Mouse (Mus musculus) forebrain, embryonic 16.5 days (tissue): ENCODE data around the gene Smc1b. TPM values are rescaled to one million over a fixed set of nuclear protein-coding genes. Genes with fewer than 3 reads are reported as not detected.

Experiments used
- ATAC-seq: fragments of 200-750 bp; cut with Nextera tagmentation; 2 replicates; pipeline ENCODE4 v1.8.0; 2017; ENCODE audit warnings: mild to moderate bottlenecking, moderate library complexity
- H3K27ac ChIP-seq: fragments of 300-500 bp; sonication (generic); 2 replicates; pipeline ENCODE4 v1.5.1; 2014; ENCODE audit warnings: low read length, control low read depth
- H3K27me3 ChIP-seq: fragments of 300-500 bp; sonication (generic); replicated peaks from 2 replicates; pipeline ENCODE4 v1.6.1; 2014; ENCODE audit warnings: low read length; ENCODE audit not compliant: control insufficient read depth, insufficient read depth
- H3K36me3 ChIP-seq: fragments of 300-500 bp; sonication (generic); 2 replicates; pipeline ENCODE4 v1.6.1; 2014; ENCODE audit not compliant: control insufficient read depth, insufficient read depth
- H3K4me1 ChIP-seq: fragments of 300-500 bp; sonication (generic); replicated peaks from 2 replicates; pipeline ENCODE4 v1.6.1; 2014; ENCODE audit warnings: low read length; ENCODE audit not compliant: control insufficient read depth, insufficient read depth
- H3K4me2 ChIP-seq: fragments of 300-500 bp; sonication (generic); 2 replicates; pipeline ENCODE4 v1.6.1; 2014; ENCODE audit warnings: mild to moderate bottlenecking, low read length, control low read depth
- H3K4me3 ChIP-seq: fragments of 300-500 bp; sonication (generic); replicated peaks from 2 replicates; pipeline ENCODE4 v1.5.1; 2014; ENCODE audit warnings: mild to moderate bottlenecking, low read length, control low read depth
- H3K9ac ChIP-seq: fragments of 300-500 bp; sonication (generic); replicated peaks from 2 replicates; pipeline ENCODE4 v1.6.1; 2014; ENCODE audit warnings: low read depth, low read length, control low read depth
- H3K9me3 ChIP-seq: fragments of 300-500 bp; sonication (generic); 2 replicates; pipeline ENCODE4 v1.6.1; 2016; ENCODE audit warnings: low read length; ENCODE audit not compliant: control insufficient read depth
- WGBS: fragments of 180-500 bp; shearing (Covaris S2); extraction: QIAGEN DNeasy Blood & Tissue Kit; methylation state at CpG from one replicate; pipeline ENCODE4 v1.1.7; 2014; 5-methylcytosine and 5-hydroxymethylcytosine counted together
- polyA plus RNA-seq: library from polyadenylated mRNA; unstranded; fragments of >200 nt; fragmentation: Nextera tagmentation; extraction: Ambion mirVana; gene quantifications from 2 replicates; pipeline ENCODE4 v1.2.1, GENCODE M21; 2015

The Smc1b gene
- polyA plus RNA-seq, 1 experiment from 2014 or later: 0.54 TPM

DNA sequence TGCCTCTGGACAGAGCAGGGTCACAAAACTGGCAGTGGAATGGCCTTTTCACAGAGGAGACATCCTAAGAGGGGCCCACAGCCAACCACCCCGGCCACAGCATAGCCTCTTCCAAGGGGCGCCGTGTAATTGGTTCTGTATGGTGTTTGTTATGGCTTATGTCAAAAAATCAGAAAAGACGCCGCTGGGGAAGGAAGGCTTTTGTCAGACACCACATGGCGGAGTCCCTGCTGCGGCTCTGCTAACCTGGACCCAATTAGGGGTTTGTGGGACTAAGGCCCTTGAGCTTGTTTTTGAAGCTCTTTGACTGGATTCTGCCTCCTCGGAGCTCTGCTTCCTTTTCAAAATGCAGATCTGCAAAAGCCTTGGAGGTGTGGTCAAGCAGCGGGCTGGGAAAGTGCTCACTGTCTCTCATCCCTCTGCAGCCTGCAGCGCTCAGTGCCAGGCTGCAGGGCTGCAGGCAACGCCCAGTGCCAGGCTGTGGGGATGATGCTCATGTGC lies 34.7 kb upstream of the Smc1b start:
- Histone ChIP-seq H3K36me3 (no peaks in the 10 kb centered on the region), H3K4me3 (no peak overlapping the region), H3K9ac (no peak overlapping the region), H3K4me1 (peaks cover 13% of the 10 kb centered on the region), H3K27ac (peak overlapping the region; percentile 3), H3K4me2 (peak overlapping the region; percentile 12; the same call in 1 of the 2 replicates), H3K27me3 (no peaks in the 10 kb centered on the region), H3K9me3 (no peaks in the 10 kb centered on the region)
- ATAC-seq: peak; percentile 67; the same call in 1 of the 2 replicates
- 3% methylated on average over 11 of the region's 11 CpGs for WGBS

DNA sequence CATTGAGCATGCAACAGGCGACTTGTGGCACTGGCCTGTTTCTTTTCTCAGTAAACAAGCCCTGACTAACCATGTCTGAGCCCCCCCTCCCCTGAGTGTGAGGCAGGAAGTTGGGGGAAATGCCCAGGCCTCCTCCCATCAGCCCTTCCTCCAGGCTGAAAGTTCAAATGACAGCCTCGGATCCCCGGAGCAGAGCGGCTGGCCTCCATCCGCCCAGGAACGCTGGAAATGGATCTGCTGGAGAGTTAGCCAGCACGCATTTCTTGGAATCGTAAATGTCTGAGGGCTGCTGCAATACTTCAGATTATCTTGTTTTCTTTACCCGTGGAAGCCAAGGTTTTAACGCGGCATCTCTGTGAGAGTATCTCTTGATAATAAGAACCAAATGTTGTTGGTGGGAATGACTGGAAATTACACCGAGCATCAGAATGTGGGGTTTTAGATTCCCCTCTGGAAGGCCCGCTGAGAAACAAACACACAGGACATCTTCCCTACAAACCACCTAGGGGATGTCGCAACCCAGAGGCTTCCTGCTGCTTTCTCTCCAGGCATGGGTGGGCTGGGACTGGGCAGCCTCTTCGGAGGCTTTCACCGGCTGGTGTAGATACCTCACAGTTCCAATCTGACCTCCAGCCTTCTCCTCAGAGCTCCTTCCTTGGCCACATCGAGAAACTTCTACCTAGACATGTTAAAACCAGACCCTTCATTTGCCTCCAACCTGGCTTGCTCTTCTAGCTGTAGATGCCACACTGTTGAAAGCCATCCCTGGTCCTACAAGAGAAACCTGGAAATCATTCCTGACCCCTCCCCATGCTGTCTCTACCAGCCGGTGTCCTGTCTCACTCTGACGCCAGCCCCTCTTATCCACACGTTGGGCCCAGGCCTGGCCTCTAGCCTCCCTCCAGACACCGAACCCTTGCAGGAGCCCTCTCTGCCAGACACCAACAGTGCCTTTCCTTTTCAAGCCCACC lies 31.2 kb upstream of the Smc1b start:
- Histone ChIP-seq H3K27me3 (no peaks in the 10 kb centered on the region), H3K4me3 (no peak overlapping the region), H3K36me3 (no peaks in the 10 kb centered on the region), H3K27ac (no peak overlapping the region), H3K4me2 (no peak overlapping the region), H3K9ac (no peak overlapping the region), H3K9me3 (no peaks in the 10 kb centered on the region), H3K4me1 (peaks cover 13% of the 10 kb centered on the region)
- no peak for ATAC-seq
- WGBS: 71% methylated on average over 21 of the region's 21 CpGs

DNA sequence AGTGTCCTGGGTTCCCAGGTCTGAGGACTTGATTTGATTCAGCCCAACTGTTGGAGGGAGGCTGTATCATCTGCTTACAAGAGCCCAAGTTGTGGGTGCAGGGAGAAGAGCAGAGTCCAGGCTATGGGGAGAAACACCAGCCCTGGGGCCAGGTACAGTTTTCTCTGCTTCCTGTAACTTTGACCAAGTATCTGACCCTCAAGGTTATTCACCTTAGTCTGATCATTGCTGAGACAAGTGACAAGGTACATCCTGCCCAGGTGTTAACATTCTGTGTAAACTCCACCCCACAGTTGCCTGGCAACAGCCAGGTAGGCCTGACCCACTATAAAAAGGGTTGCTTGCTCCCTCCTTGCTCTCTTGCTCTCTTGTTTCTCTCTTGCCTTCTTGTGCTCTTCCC lies 29.7 kb upstream of the Smc1b start:
- no peak overlapping the region for H3K4me2 ChIP-seq
- H3K4me1 ChIP-seq: peaks cover 3% of the 10 kb centered on the region
- no peak for ATAC-seq

DNA sequence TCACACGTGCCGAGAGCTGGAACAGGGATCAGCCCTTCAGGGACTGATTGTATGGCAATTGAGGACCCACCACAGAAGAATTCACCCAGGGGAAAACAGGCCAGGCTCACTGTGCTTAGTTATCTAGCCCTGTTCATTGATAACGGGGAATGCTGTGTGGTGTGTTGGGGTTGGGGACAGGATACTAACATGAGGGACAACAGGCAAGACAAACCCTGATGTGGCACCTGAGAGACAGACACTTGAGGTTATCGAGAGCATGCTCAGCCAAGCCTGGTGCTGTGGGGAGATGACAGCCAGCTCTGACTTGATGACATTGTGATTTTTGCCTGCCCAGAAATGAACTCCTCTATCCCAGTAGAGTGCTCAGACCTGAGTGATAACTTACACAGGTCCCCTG lies 24.4 kb upstream of the Smc1b start:
- ATAC-seq: no peak

More for the DNA sequence above, 29.7 kb upstream of the Smc1b start:
- Histone ChIP-seq H3K9me3 (no peaks in the 10 kb centered on the region), H3K4me3 (no peak overlapping the region), H3K27me3 (no peaks in the 10 kb centered on the region), H3K36me3 (no peaks in the 10 kb centered on the region), H3K9ac (no peak overlapping the region), H3K27ac (no peak overlapping the region)

DNA sequence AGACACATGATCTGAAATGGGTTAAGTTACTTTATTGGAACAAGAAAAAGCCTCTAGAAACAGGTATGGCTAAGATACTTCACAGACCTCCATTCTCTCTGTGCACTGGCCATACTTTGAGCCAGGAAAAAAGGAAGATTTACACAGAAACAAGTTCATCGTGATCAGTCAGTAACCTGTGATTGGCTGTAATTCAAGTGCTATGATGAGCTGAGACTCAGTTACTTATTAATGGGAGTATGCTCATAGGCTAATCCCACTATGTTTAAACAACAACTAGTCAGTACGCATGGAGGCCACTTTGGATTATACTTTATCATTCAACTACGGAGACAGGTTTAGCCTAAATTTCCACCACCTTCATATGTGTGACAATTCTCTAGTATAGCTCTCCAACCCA lies 22.3 kb upstream of the Smc1b start:
- no peaks in the 10 kb centered on the region; the same call in 1 of the 2 replicates for H3K4me1 ChIP-seq
- H3K4me3 ChIP-seq: no peak overlapping the region
- H3K9ac ChIP-seq: no peak overlapping the region
- no peak for ATAC-seq
- no peak overlapping the region for H3K27ac ChIP-seq
- 89% methylated on average over 3 of the region's 3 CpGs for WGBS
- H3K4me2 ChIP-seq: no peak overlapping the region
- no peaks in the 10 kb centered on the region for H3K9me3 ChIP-seq
- no peaks in the 10 kb centered on the region for H3K27me3 ChIP-seq
- H3K36me3 ChIP-seq: no peaks in the 10 kb centered on the region

More for the DNA sequence above, 24.4 kb upstream of the Smc1b start:
- 52% methylated on average over 4 of the region's 4 CpGs for WGBS
- Histone ChIP-seq H3K4me3 (no peak overlapping the region), H3K4me2 (no peak overlapping the region), H3K27me3 (no peaks in the 10 kb centered on the region), H3K4me1 (no peaks in the 10 kb centered on the region; the same call in 1 of the 2 replicates), H3K27ac (no peak overlapping the region), H3K9me3 (no peaks in the 10 kb centered on the region), H3K9ac (no peak overlapping the region), H3K36me3 (no peaks in the 10 kb centered on the region)

DNA sequence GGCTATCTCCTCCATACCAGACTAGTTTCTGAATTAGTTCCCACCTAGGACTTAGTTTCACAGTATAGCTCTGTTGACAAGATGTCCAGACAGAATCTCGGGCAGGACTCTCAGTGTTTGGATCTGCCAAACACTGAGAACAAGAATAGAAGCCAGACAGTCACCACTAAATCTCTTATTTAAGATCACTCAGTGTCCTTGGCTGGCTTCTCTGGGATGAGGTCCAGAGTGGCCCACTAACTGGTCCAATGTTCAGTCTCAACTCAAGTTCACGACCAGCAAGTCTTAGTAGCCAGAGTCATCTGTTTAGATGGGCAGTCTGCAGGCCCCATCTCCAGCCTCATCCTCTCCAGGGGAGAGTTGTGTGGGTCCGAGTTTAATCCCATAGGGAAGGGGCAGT lies 20.8 kb upstream of the Smc1b start:
- Histone ChIP-seq H3K4me3 (no peak overlapping the region), H3K4me1 (no peaks in the 10 kb centered on the region; the same call in 1 of the 2 replicates), H3K36me3 (no peaks in the 10 kb centered on the region), H3K9ac (no peak overlapping the region), H3K27me3 (no peaks in the 10 kb centered on the region), H3K27ac (no peak overlapping the region), H3K9me3 (no peaks in the 10 kb centered on the region), H3K4me2 (no peak overlapping the region)
- 75% methylated on average over 3 of the region's 3 CpGs for WGBS
- ATAC-seq: no peak

DNA sequence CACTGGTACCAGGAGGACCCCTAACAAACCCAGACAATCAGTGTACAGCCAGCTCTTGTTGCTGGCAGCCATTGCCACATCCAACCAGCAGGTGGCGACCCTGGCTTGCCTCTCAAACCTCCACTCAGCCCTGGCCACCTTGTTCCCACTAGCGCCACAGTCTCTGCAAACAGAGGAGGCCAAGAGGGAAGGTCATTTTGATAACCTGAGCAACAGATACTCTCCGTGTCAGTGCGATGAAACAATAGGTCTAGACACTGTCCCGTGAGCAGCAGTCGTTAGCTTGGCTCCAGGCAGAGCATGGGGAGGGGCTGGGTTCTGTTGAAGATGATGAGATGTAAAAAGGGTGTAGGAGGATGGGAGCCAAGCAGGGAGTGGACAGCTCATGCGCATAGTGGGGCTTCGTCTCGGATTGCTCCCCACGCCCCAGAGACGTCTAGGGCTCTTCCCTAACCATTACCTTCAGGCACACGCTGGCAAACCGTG lies 19.7 kb upstream of the Smc1b start:
- Histone ChIP-seq H3K27me3 (no peaks in the 10 kb centered on the region), H3K4me3 (no peak overlapping the region), H3K4me1 (no peaks in the 10 kb centered on the region; the same call in 1 of the 2 replicates), H3K9ac (no peak overlapping the region), H3K9me3 (no peaks in the 10 kb centered on the region), H3K27ac (no peak overlapping the region), H3K36me3 (no peaks in the 10 kb centered on the region), H3K4me2 (peak overlapping the region; percentile 24; the same call in 1 of the 2 replicates)
- WGBS: 30% methylated on average over 13 of the region's 13 CpGs
- ATAC-seq: peak; percentile 78

DNA sequence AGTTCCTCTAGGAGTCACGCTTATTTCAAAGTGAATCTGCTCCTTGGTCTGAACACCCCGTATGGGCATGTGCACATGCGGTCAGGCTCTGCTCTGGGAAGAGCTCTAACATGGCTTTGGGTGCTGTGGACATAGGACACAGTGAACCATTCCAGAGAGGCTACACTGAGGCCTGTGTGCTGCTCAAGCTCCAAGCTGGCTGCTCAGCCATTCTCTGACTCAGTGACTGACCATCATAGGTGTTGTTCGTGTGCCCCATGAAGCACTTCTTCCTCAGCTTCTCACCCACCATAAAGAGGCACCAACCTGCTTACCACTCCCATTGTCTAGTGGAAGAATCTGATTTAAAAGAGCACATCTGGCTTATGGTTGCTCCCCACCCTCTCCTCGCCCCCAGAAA lies 12.5 kb upstream of the Smc1b start:
- WGBS: 90% methylated on average over 5 of the region's 5 CpGs

DNA sequence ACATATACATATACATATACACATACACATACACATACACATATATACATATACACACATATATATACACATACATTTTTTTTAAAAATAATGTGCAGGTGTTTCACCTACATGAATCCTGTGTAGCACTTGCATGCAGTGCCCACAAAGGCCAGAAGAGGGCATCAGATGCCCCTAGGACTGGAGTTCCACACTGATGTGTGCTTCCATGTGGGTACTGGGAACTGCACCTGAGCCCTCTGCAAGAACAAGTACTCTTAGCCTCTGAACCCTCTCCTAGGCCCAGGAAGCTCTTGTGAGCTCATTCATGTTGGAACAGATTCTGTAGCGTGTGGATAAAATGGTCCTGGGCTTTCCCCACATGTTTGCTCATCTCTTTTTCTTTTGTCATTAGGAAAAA lies 12.0 kb upstream of the Smc1b start:
- H3K36me3 ChIP-seq: no peaks in the 10 kb centered on the region
- ATAC-seq: no peak
- no peaks in the 10 kb centered on the region for H3K27me3 ChIP-seq
- 97% methylated on average over 1 of the region's 1 CpGs for WGBS
- H3K27ac ChIP-seq: no peak overlapping the region
- no peaks in the 10 kb centered on the region for H3K9me3 ChIP-seq
- no peak overlapping the region for H3K4me3 ChIP-seq
- H3K9ac ChIP-seq: no peak overlapping the region
- no peaks in the 10 kb centered on the region for H3K4me1 ChIP-seq
- H3K4me2 ChIP-seq: no peak overlapping the region

More for the DNA sequence above, 12.5 kb upstream of the Smc1b start:
- Histone ChIP-seq H3K4me2 (no peak overlapping the region), H3K9me3 (no peaks in the 10 kb centered on the region), H3K36me3 (no peaks in the 10 kb centered on the region), H3K9ac (no peak overlapping the region), H3K27me3 (no peaks in the 10 kb centered on the region), H3K27ac (no peak overlapping the region), H3K4me1 (no peaks in the 10 kb centered on the region), H3K4me3 (no peak overlapping the region)
- no peak for ATAC-seq
